Mouse (Mus musculus) neural tube, embryonic 14.5 days (tissue): ENCODE measurements around the gene Scml4. TPM values are rescaled to one million over a fixed set of nuclear protein-coding genes. Genes with fewer than 3 reads are reported as not detected.

ENCODE experiments used
- ATAC-seq: fragments of 200-750 bp; cut with Nextera tagmentation; 2 replicates; pipeline ENCODE4 v1.8.0; 2017; ENCODE audit warnings: low read depth, mild to moderate bottlenecking, moderate TSS enrichment, moderate library complexity
- H3K27ac ChIP-seq: fragments of 300-500 bp; sonication (generic); 2 replicates; pipeline ENCODE4 v1.5.1; 2014; ENCODE audit warnings: low read depth, mild to moderate bottlenecking, control low read depth, low read length, moderate library complexity, mixed read lengths
- H3K27me3 ChIP-seq: fragments of 300-500 bp; sonication (generic); 2 replicates; pipeline ENCODE4 v1.6.1; 2014; ENCODE audit warnings: low read length; ENCODE audit not compliant: control insufficient read depth, insufficient read depth
- H3K36me3 ChIP-seq: fragments of 300-500 bp; sonication (generic); 2 replicates; pipeline ENCODE4 v1.6.1; 2014; ENCODE audit warnings: low read length, mixed read lengths; ENCODE audit not compliant: control insufficient read depth, insufficient read depth
- H3K4me1 ChIP-seq: fragments of 300-500 bp; sonication (generic); 2 replicates; pipeline ENCODE4 v1.6.1; 2014; ENCODE audit warnings: low read length; ENCODE audit not compliant: control insufficient read depth, insufficient read depth
- H3K4me2 ChIP-seq: fragments of 300-500 bp; sonication (generic); 2 replicates; pipeline ENCODE4 v1.6.1; 2014; ENCODE audit warnings: mild to moderate bottlenecking, low read depth, low read length, control low read depth
- H3K4me3 ChIP-seq: fragments of 300-500 bp; sonication (generic); 2 replicates; pipeline ENCODE4 v1.5.1; 2014; ENCODE audit warnings: low read depth, low read length, control low read depth, mixed read lengths
- H3K9ac ChIP-seq: fragments of 300-500 bp; sonication (generic); replicated peaks from 2 replicates; pipeline ENCODE4 v1.6.1; 2014; ENCODE audit warnings: low read depth, mild to moderate bottlenecking, control low read depth, low read length, mixed read lengths
- H3K9me3 ChIP-seq: fragments of 300-500 bp; sonication (generic); 2 replicates; pipeline ENCODE4 v1.6.1; 2016; ENCODE audit warnings: low read length; ENCODE audit not compliant: control insufficient read depth
- WGBS: fragments of 180-500 bp; shearing (Covaris S2); extraction: QIAGEN DNeasy Blood & Tissue Kit; methylation state at CpG from one replicate; pipeline ENCODE4 v1.1.7; 2014; 5-methylcytosine and 5-hydroxymethylcytosine counted together
- polyA plus RNA-seq: library from polyadenylated mRNA; unstranded; fragments of >200 nt; fragmentation: Nextera tagmentation; extraction: Ambion mirVana; gene quantifications from 2 replicates; pipeline ENCODE4 v1.2.1, GENCODE M21; 2014

Gene Scml4
- polyA plus RNA-seq, 1 experiment from 2014 or later: 7.4 TPM

- Histone ChIP-seq H3K27ac (no peak overlapping the region), H3K36me3 (no peaks in the 10 kb centered on the region), H3K4me2 (no peak overlapping the region), H3K27me3 (no peaks in the 10 kb centered on the region), H3K4me1 (peaks cover 10% of the 10 kb centered on the region; the same call in 1 of the 2 replicates), H3K9ac (no peak overlapping the region), H3K4me3 (no peak overlapping the region), H3K9me3 (no peaks in the 10 kb centered on the region)
- 98% methylated on average over 9 of the region's 9 CpGs for WGBS
- ATAC-seq: no peak
Observed at GRCm38 (mm10) chr10:42856574-42856973, 3.6 kb upstream of the Scml4 start.

GRCm38 (mm10) chr10:42857021-42857420 is 3.1 kb upstream of the Scml4 start:
- no peaks in the 10 kb centered on the region for H3K27me3 ChIP-seq
- H3K36me3 ChIP-seq: no peaks in the 10 kb centered on the region
- WGBS: 92% methylated on average over 2 of the region's 2 CpGs
- H3K9me3 ChIP-seq: no peaks in the 10 kb centered on the region
- no peak for ATAC-seq
- H3K27ac ChIP-seq: no peak overlapping the region
- H3K4me2 ChIP-seq: no peak overlapping the region
- H3K9ac ChIP-seq: no peak overlapping the region
- H3K4me3 ChIP-seq: no peak overlapping the region
- peaks cover 10% of the 10 kb centered on the region; the same call in 1 of the 2 replicates for H3K4me1 ChIP-seq

GRCm38 (mm10) chr10:42859781-42860158 is 400 bp upstream of the Scml4 start:
- peak overlapping the region; percentile 81 for H3K27ac ChIP-seq
- ATAC-seq: peak; percentile 15; the same call in 1 of the 2 replicates
- 0 out of 2 replicates have a peak overlapping the region, but pooled peaks have one; percentile 28 for H3K4me3 ChIP-seq
- H3K4me2 ChIP-seq: peak overlapping the region; percentile 53
- no peaks in the 10 kb centered on the region for H3K9me3 ChIP-seq
- 32% methylated on average over 2 of the region's 2 CpGs for WGBS
- no peaks in the 10 kb centered on the region for H3K36me3 ChIP-seq
- peak overlapping the region; percentile 47 for H3K9ac ChIP-seq
- no peaks in the 10 kb centered on the region for H3K27me3 ChIP-seq
- H3K4me1 ChIP-seq: peaks cover 16% of the 10 kb centered on the region

GRCm38 (mm10) chr10:42861446-42861845 is 1.3 kb downstream of the Scml4 start:
- Histone ChIP-seq H3K4me1 (peaks cover 16% of the 10 kb centered on the region), H3K9me3 (no peaks in the 10 kb centered on the region), H3K9ac (no peak overlapping the region), H3K4me3 (no peak overlapping the region), H3K36me3 (no peaks in the 10 kb centered on the region), H3K4me2 (0 out of 2 replicates have a peak overlapping the region, but pooled peaks have one; percentile 25), H3K27ac (no peak overlapping the region), H3K27me3 (no peaks in the 10 kb centered on the region)
- no peak for ATAC-seq
- WGBS: 77% methylated on average over 7 of the region's 7 CpGs

- H3K4me1 ChIP-seq: peaks cover 16% of the 10 kb centered on the region
Observed at GRCm38 (mm10) chr10:42862102-42862740, 2.1 kb downstream of the Scml4 start.

GRCm38 (mm10) chr10:42862806-42863205 is 2.6 kb downstream of the Scml4 start:
- Histone ChIP-seq H3K27me3 (no peaks in the 10 kb centered on the region), H3K4me3 (no peak overlapping the region), H3K9me3 (no peaks in the 10 kb centered on the region), H3K4me1 (peaks cover 16% of the 10 kb centered on the region), H3K27ac (no peak overlapping the region), H3K9ac (no peak overlapping the region), H3K36me3 (no peaks in the 10 kb centered on the region), H3K4me2 (0 out of 2 replicates have a peak overlapping the region, but pooled peaks have one; percentile 55)
- WGBS: 84% methylated on average over 4 of the region's 4 CpGs
- ATAC-seq: no peak

More at GRCm38 (mm10) chr10:42862102-42862740, 2.1 kb downstream of the Scml4 start:
- H3K9ac ChIP-seq: no peak overlapping the region
- WGBS: 72% methylated on average over 13 of the region's 13 CpGs
- H3K4me3 ChIP-seq: no peak overlapping the region
- no peaks in the 10 kb centered on the region for H3K9me3 ChIP-seq
- no peak overlapping the region for H3K27ac ChIP-seq
- H3K4me2 ChIP-seq: no peak overlapping the region
- ATAC-seq: no peak
- H3K27me3 ChIP-seq: no peaks in the 10 kb centered on the region
- H3K36me3 ChIP-seq: no peaks in the 10 kb centered on the region

- no peaks in the 10 kb centered on the region for H3K9me3 ChIP-seq
- WGBS: 25% methylated on average over 31 of the region's 31 CpGs
- no peak overlapping the region for H3K9ac ChIP-seq
- no peaks in the 10 kb centered on the region for H3K27me3 ChIP-seq
- H3K27ac ChIP-seq: peak overlapping the region; percentile 39; the same call in 1 of the 2 replicates
- peaks cover 16% of the 10 kb centered on the region for H3K4me1 ChIP-seq
- peak; percentile 13; the same call in 1 of the 2 replicates for ATAC-seq
- H3K4me2 ChIP-seq: peak overlapping the region; percentile 55
- no peaks in the 10 kb centered on the region for H3K36me3 ChIP-seq
- H3K4me3 ChIP-seq: peak overlapping the region; percentile 15
Observed at GRCm38 (mm10) chr10:42863621-42864391, 3.6 kb downstream of the Scml4 start.

- no peak overlapping the region for H3K9ac ChIP-seq
- no peak overlapping the region for H3K4me3 ChIP-seq
- no peak overlapping the region for H3K27ac ChIP-seq
- WGBS: 36% methylated on average over 5 of the region's 5 CpGs
- H3K36me3 ChIP-seq: no peaks in the 10 kb centered on the region
- no peak overlapping the region for H3K4me2 ChIP-seq
- H3K9me3 ChIP-seq: no peaks in the 10 kb centered on the region
- ATAC-seq: no peak
- peaks cover 14% of the 10 kb centered on the region for H3K4me1 ChIP-seq
- H3K27me3 ChIP-seq: no peaks in the 10 kb centered on the region
Observed at GRCm38 (mm10) chr10:42864696-42865095, 4.5 kb downstream of the Scml4 start.

GRCm38 (mm10) chr10:42868416-42868815 is 8.2 kb downstream of the Scml4 start:
- 92% methylated on average over 9 of the region's 9 CpGs for WGBS
- no peak for ATAC-seq
- no peaks in the 10 kb centered on the region for H3K36me3 ChIP-seq
- H3K27ac ChIP-seq: no peak overlapping the region
- H3K4me1 ChIP-seq: peaks cover 9% of the 10 kb centered on the region
- H3K4me2 ChIP-seq: no peak overlapping the region
- H3K4me3 ChIP-seq: no peak overlapping the region
- no peaks in the 10 kb centered on the region for H3K9me3 ChIP-seq
- no peak overlapping the region for H3K9ac ChIP-seq
- no peaks in the 10 kb centered on the region for H3K27me3 ChIP-seq
